Mouse (Mus musculus) cerebellum, postnatal 36 days (tissue): ENCODE results near the gene Gm6370.
A peak's percentile ranks its signal among the peaks of the same experiment; 100 is the strongest.
"Not testable (repeated sequence)": the region's sequence is repeated elsewhere in the genome, so short reads cannot be mapped to it uniquely, and the experiment has no call there.

Experiments used
- DNase-seq, 2 experiments: peaks; one replicate each; pipeline ENCODE4 v3.0.0; 2021 to 2022; ENCODE audit warnings: mixed read lengths in 2 of 2

The Gm6370 gene

DNA sequence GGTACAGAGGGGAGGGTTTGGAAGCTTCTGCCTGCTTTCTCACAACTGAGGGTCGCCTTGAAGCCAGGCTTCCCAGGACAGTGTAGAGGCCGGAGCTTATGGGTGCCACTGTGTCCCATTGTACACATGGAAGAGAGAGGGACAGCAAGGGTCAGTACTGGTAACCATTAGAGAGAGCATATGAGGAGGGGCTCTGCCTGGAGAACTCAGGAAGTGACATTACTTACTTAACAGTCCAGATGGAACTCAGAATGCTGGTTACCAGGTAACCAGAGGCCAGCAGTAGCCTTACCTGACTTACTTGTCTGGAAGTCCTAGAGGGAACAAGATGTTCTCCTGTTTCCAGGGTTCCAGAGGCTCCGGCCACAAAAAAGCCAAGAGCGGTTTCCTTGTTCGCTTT lies at the start of gene Gm6370:
TSS of gene Gm6370 (plus strand) at position 301 of the 400 bp plus-strand sequence.
- DNase-seq = not testable (repeated sequence)

DNA sequence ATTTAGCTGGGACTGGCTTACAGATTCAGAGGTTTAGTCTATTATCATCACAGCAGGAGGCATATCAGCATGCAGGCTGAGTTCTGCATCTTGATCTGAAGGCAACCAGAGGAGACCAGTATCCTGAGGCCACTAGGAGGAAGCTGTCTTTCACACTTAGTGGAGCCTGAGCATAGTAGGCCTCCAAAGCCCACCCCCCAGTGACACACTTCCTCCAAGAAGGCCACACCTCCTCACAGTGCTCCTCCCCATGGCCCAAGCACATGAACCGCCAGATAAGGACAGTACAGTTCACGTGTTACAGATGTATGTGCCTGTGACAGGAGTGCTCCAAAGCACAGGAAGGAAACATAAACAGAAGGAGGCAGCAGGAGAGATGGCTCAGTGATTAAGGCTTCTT lies 48.4 kb upstream of the Gm6370 start:
- no peak for DNase-seq

DNA sequence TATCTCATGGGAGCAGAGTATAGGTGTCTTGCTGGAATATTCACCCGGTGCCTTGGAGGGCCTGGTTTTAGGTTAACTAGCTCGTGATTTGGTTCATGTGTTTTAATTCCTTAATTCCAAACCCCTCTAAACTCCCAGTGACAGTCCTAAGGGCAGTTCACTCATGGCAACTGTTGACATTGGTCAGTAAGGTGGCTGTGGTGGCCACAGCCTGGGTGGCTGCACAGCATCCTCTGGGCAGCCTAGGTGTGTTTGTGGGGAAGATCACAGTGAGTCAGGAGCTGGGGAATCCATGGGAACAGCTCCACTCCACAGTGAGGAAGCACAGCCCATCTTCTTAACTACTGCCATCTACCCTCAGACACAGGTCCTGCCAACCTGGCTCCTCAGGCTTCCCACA lies 44.5 kb upstream of the Gm6370 start:
- no peak for DNase-seq

DNA sequence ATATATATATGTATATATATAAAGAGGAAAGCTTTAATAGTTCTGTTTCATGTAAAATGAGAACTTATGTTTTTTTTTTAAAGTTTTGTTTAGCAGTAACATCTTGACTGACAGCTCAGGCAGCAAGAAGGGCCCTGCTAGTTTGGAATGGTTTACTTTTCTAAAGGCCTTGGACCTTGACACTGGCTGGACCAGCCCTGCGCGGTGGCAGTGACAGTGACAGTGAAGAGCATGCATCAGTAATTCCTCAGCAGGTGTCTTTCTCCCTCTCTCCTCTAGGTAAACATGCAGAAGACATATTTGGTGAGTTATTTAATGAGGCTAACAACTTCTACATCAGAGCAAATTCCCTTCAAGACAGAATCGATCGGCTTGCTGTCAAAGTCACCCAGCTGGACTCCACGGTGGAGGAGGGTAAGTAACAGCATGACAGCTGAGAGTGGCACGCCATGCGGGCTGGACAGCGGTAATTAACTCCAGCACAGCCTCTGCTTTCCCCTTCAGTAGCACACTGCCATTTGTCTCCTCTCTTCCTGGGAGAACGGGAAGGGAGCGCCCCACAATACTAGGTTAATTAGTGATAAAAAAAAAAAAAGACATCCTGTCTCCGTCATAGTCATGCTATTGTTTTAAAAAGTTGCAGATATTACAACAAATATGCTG lies 39.4 kb upstream of the Gm6370 start:
- DNase-seq = no peak

DNA sequence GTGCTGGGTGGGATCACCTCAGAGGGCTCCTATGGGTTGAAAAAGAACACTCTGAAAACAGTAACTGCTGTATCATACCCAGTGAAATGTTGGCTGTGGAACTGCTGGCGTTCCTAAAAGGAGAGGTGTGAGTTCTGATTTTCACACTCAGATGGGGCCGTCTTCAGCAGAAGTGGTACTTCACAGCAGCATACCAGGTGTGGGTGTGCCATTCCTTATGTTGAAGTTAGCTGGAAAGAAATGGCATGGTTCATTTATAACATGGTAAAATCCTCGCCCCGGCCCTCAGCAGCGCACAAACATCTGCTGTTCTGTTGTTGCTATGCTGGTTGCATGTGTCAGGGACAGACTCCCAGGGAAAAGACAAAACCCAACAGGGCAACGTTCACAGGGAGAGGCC lies 37.6 kb upstream of the Gm6370 start:
- DNase-seq = no peak

DNA sequence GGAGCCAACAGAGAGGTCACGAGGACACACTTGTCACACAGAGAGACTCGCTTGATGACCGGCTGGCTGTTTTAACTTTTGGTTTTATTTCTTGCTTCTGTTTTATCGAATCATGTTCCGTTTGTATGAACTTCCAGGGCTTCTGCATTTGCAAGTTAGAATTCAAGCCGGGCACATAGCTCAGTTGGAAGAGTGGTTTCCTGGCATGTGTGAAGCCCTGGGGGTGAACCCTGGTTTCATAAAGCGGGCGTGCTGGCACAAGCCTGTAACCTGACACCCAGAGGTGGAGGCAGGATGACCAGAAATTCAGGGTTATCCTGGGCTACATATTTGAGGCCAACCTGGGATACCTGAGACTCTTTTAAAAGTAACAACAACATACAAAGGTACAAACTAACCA lies 29.6 kb upstream of the Gm6370 start:
- DNase-seq = no peak

DNA sequence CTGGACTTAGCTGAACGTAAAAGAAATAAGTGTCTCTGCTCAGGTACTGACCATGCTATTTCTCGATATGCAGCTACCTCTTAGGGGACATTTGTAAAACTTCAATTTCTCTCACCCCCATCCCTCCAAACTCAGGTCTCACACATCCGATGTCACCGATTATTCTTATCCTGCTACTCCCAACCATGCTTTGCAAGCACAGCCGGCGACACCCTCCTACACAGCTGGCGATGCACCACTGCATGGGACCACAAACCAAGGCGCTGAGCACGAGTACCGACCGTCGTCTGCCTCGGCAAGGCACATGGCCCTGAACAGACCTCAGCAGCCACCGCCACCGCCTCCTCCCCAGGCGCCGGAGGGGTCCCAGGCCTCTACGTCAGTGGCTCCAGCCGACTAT lies 24.5 kb upstream of the Gm6370 start:
- no peak for DNase-seq

DNA sequence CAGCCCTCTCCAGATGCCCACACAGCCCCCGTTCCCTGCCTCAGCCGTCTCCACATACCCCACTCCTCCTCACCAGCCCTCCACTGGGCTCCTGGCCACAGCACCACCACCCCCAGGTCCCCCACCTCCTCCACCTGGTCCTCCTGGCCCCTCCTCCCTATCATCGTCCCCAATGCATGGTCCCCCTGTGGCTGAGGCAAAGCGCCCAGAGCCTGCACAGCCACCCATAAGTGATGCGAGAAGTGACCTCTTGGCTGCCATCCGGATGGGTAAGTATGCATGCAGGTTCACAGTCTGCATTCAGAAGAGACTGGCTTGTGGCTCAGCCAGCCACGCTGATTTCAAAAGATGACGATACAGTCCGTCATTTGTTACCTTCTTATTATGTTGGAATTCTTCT lies 22.9 kb upstream of the Gm6370 start:
- DNase-seq = no peak

DNA sequence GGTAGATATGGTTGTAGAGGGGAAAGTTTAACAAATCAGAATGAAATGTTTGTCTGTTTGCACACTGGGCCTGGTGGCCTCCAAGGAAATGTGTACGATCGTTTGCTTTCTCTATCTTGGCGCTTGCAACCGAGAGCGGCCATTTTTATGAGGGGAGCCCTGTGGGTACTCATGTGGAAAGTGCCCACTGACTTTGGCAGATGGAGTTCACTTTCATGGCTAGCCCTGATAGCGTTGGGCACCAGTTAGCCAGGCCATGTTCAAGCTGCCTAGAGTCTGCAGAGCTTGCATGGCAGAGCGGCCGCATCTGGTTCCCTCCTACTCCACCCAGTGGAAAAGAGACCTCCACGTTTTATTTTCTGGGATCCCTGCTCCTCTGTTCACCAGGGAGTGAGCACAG lies 20.3 kb upstream of the Gm6370 start:
- no peak for DNase-seq

DNA sequence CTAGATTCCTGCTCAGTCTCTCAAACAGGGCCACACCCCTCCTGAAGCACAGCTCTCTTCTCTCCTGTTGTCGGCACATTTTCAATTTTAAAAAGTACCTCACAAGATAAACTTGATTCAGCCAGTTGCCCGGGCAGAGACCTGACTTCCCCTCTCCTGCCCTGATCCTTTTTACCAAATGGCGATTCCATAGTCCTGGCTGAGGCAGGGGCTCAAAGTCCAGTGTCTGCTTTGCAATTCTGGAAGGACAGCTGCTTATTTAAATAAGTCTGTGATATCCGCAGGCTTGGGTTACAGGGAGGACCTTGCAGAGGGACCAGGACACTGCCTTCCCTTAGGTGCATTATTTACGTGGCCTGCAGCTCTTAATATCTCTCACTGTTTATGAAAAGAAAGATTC lies 19.9 kb upstream of the Gm6370 start:
- no peak for DNase-seq

DNA sequence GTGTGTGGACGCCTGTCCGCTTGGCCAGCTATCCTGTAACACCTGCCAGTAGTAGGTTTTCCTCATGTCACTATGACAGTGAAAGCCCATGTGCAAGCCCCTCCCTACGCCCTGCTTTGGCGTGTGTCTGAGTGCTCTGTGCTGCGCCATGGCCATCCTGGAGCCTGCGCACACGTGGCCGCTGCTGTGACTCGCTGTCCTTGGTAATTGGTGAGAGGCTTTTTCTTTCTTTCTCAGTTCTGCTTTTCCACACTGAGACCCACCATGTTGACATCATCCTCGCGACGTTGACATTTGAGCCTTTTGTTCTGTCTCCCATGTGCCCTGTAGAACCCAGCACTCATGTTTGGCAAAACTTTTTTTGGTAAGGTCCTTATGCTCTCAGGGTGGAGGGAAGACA lies 19.3 kb upstream of the Gm6370 start:
- no peak for DNase-seq

DNA sequence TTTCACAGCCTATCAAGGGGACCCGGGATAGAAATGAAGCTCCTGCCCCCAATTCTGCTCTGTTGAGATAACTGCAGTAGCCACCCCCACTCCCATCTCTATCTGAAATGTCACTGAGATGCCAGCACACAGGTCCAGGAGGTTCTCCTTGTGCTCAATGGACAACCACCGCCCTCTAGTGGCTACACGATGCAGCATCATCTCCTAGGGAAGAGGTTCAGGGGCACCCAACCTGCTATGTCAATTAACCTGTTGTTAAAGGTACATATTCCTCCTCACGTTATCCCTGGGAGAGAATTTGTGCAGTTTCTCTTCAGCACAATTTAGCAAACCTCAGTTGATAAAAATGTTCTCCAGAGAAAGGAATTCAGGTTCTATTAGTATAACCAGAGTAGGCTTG lies 11.6 kb upstream of the Gm6370 start:
- DNase-seq = peak; percentile 56 to 64

DNA sequence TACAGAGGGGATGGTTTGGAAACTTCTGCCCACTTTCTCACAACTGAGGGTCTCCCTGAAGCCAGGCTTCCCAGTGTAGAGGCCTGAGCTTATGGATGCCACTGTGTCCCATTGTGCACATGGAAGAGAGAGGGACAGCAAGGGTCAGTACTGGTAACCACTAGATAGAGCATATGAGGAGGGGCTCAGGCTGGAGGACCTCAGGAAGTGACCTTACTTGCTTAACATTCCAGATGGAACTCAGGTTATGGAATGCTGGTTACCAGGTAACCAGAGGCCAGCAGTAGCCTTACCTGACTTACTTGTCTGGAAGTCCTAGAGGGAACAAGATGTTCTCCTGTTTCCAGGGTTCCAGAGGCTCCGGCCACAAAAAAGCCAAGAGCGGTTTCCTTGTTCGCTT lies 9.5 kb upstream of the Gm6370 start, which contains the start of gene Gm6408:
TSS of gene Gm6408 (plus strand) at position 301 of the 400 bp plus-strand sequence.
- not testable (repeated sequence) for DNase-seq

DNA sequence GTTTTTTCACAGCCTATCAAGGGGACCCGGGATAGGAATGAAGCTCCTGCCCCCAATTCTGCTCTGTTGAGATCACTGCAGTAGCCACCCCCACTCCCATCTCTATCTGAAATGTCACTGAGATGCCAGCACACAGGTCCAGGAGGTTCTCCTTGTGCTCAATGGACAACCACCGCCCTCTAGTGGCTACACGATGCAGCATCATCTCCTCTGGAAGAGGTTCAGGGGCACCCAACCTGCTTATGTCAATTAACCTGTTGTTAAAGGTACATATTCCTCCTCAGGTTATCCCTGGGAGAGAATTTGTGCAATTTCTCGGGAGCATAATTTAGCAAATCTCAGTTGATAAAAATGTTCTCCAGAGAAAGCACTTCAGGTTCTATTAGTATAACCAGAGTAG lies 2.2 kb upstream of the Gm6370 start:
- peak; percentile 46 to 47 for DNase-seq

DNA sequence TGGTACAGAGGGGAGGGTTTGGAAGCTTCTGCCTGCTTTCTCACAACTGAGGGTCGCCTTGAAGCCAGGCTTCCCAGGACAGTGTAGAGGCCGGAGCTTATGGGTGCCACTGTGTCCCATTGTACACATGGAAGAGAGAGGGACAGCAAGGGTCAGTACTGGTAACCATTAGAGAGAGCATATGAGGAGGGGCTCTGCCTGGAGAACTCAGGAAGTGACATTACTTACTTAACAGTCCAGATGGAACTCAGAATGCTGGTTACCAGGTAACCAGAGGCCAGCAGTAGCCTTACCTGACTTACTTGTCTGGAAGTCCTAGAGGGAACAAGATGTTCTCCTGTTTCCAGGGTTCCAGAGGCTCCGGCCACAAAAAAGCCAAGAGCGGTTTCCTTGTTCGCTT lies 10.9 kb downstream of the Gm6370 start, which contains the start of gene 4930449I24Rik:
TSS of gene 4930449I24Rik (plus strand) at position 301 of the 400 bp plus-strand sequence.
- DNase-seq = not testable (repeated sequence)

DNA sequence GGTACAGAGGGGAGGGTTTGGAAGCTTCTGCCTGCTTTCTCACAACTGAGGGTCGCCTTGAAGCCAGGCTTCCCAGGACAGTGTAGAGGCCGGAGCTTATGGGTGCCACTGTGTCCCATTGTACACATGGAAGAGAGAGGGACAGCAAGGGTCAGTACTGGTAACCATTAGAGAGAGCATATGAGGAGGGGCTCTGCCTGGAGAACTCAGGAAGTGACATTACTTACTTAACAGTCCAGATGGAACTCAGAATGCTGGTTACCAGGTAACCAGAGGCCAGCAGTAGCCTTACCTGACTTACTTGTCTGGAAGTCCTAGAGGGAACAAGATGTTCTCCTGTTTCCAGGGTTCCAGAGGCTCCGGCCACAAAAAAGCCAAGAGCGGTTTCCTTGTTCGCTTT lies 22.7 kb downstream of the Gm6370 start, which contains the start of gene Gm3402:
TSS of gene Gm3402 (plus strand) at position 301 of the 400 bp plus-strand sequence.
- not testable (repeated sequence) for DNase-seq

DNA sequence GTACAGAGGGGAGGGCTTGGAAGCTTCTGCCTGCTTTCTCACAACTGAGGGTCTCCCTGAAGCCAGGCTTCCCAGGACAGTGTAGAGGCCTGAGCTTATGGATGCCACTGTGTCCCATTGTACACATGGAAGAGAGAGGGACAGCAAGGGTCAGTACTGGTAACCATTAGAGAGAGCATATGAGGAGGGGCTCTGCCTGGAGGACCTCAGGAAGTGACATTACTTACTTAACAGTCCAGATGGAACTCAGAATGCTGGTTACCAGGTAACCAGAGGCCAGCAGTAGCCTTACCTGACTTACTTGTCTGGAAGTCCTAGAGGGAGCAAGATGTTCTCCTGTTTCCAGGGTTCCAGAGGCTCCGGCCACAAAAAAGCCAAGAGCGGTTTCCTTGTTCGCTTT lies 34.3 kb downstream of the Gm6370 start, which contains the start of gene Gm3404:
TSS of gene Gm3404 (plus strand) at position 301 of the 400 bp plus-strand sequence.
- DNase-seq = not testable (repeated sequence)

DNA sequence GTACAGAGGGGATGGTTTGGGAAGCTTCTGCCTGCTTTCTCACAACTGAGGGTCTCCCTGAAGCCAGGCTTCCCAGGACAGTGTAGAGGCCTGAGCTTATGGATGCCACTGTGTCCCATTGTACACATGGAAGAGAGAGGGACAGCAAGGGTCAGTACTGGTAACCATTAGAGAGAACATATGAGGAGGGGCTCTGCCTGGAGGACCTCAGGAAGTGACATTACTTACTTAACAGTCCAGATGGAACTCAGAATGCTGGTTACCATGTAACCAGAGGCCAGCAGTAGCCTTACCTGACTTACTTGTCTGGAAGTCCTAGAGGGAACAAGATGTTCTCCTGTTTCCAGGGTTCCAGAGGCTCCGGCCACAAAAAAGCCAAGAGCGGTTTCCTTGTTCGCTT lies 46.2 kb downstream of the Gm6370 start, which contains the start of gene Gm3409:
TSS of gene Gm3409 (plus strand) at position 301 of the 400 bp plus-strand sequence.
- DNase-seq = not testable (repeated sequence)
